Mouse (Mus musculus) megakaryocyte, embryonic 14.5 days (primary cell): ENCODE measurements around the gene Gm11213.

ENCODE experiments used
- FLI1 ChIP-seq: IDR thresholded peaks from 2 replicates; pipeline ENCODE4 v1.6.1; 2012; ENCODE audit warnings: low read length, inconsistent platforms, mixed read lengths
- GATA1 ChIP-seq: IDR thresholded peaks from 3 replicates; pipeline ENCODE4 v1.6.1; 2012; ENCODE audit warnings: mixed read lengths, low read length, inconsistent platforms, borderline replicate concordance

- TF ChIP-seq GATA1 (no peak), FLI1 (no peak)
Observed at GRCm38 (mm10) chr4:63600786-63601185, 4.3 kb downstream of the Gm11213 start.
